Mouse (Mus musculus) C2C12 (cell line): ENCODE results near the gene Ak8. TPM values are rescaled to one million over a fixed set of nuclear protein-coding genes. Genes with fewer than 3 reads are reported as not detected.

Experiments used
- H3K27me3 ChIP-seq: one replicate; pipeline ENCODE4 v1.6.1; 2011; ENCODE audit not compliant: control insufficient read depth, insufficient read depth, insufficient read length
- H3K36me3 ChIP-seq: one replicate; pipeline ENCODE4 v1.6.1; 2011; ENCODE audit not compliant: control insufficient read depth, insufficient read depth
- H3K4me3 ChIP-seq: one replicate; pipeline ENCODE4 v1.5.1; 2011; ENCODE audit warnings: mild to moderate bottlenecking, control low read depth; ENCODE audit not compliant: poor library complexity, insufficient read depth, severe bottlenecking
- H3K79me2 ChIP-seq: one replicate; pipeline ENCODE4 v1.6.1; 2011; ENCODE audit not compliant: control insufficient read depth, insufficient read depth
- H3K79me3 ChIP-seq: one replicate; pipeline ENCODE4 v1.6.1; 2011; ENCODE audit warnings: low read depth, control low read depth
- H3ac ChIP-seq: one replicate; pipeline ENCODE3; 2011; ENCODE audit warnings: low read depth; ENCODE audit not compliant: control insufficient read depth, insufficient read length
- CEBPB ChIP-seq: IDR thresholded peaks from one replicate; pipeline ENCODE4 v1.6.1; 2011; ENCODE audit warnings: low read depth, mild to moderate bottlenecking, control low read depth, moderate library complexity
- CTCF ChIP-seq: IDR thresholded peaks from one replicate; pipeline ENCODE4 v1.5.1; 2011; ENCODE audit not compliant: control insufficient read depth, insufficient read depth, insufficient read length
- FOSL1 ChIP-seq: IDR thresholded peaks from one replicate; pipeline ENCODE4 v1.8.0; 2011; ENCODE audit warnings: mild to moderate bottlenecking, low read length; ENCODE audit not compliant: poor library complexity, insufficient read depth, severe bottlenecking
- MAX ChIP-seq: IDR thresholded peaks from one replicate; pipeline ENCODE4 v1.6.1; 2011; ENCODE audit warnings: mild to moderate bottlenecking, control low read depth
- MYOD1 ChIP-seq: IDR thresholded peaks from one replicate; pipeline ENCODE4 v1.6.1; 2011; ENCODE audit warnings: low read depth; ENCODE audit not compliant: control insufficient read depth, insufficient read length
- MYOG ChIP-seq: IDR thresholded peaks from one replicate; pipeline ENCODE4 v1.6.1; 2011; ENCODE audit not compliant: control insufficient read depth, insufficient read length; ENCODE audit errors: extremely low read depth
- USF1 ChIP-seq: IDR thresholded peaks from one replicate; pipeline ENCODE4 v1.6.1; 2011; ENCODE audit warnings: low read depth, mild to moderate bottlenecking, control low read depth, moderate library complexity
- polyA plus RNA-seq: library from polyadenylated mRNA; unstranded; fragments of >200 nt; fragmentation: generic; extraction: Trizol; gene quantifications from one replicate; pipeline ENCODE4 v1.2.1, GENCODE M21; 2012; ENCODE audit warnings: missing spikeins

Gene Ak8
- polyA plus RNA-seq, 1 experiment: 0.04 TPM

DNA sequence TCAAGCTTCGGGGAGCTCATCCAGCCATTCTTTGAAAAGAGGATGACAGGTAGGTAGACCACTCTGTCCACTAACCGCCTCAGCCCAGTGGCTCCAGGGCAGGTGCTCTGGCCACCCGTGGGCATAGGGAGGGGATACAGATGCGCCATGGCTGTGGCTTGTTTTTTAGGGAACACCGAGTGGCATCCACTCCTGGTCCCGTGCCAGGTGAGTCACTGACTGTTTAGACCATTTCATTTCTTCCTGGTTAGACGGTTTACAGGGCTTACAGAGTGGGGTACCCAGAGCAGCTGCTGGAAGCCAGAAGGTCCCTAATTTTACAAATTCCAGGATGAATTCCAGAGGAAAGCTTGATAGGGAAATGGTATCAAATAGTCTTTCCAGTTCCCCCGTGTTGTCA is 42.7 kb downstream of the Ak8 start:
- H3K79me3 ChIP-seq: no peaks in the 10 kb centered on the region
- H3K27me3 ChIP-seq: peaks cover 82% of the 10 kb centered on the region
- no peaks in the 10 kb centered on the region for H3K79me2 ChIP-seq
- H3K4me3 ChIP-seq: no peak overlapping the region
- H3ac ChIP-seq: no peak overlapping the region
- no peak for TF ChIP-seq USF1
- TF ChIP-seq MAX: no peak
- TF ChIP-seq MYOG: no peak
- no peak for TF ChIP-seq CTCF
- TF ChIP-seq MYOD1: no peak
- TF ChIP-seq CEBPB: no peak
- TF ChIP-seq FOSL1: no peak
- H3K36me3 ChIP-seq: no peaks in the 10 kb centered on the region

DNA sequence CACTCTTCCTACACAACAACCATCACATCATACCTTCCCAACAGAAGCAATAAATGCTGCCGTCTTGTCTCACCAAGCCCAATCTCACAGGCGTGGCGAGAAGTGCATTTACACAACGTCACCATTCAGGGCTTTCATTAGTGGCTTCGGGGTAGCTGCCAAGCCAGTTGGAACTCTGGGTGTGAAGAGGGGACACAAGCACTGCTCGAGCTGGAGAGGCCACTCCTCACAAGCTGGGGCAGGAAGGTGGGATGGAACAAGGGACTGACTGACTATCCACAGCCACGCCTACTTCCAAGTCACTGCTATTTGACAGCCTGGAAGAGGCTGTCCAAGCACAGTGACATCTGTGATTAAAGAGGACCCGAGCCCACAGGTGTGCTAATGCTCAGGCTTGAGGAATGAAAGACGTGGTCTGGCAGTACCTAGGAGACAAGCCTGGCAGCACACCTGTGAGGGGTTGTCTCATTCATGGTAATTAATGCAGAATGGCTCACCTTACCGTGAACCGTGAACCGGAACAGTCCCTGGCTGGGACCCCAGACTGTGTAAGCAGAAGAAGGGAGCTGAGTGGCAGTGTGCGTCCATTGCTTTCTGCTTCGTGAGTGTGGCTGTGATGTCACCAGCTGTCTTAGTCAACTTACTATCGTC is 46.8 kb downstream of the Ak8 start:
- H3K27me3 ChIP-seq: peaks cover 78% of the 10 kb centered on the region
- TF ChIP-seq MYOG: no peak
- TF ChIP-seq MAX: no peak
- no peak for TF ChIP-seq CTCF
- TF ChIP-seq MYOD1: no peak
- TF ChIP-seq CEBPB: no peak
- no peak for TF ChIP-seq FOSL1
- TF ChIP-seq USF1: no peak
- H3K79me3 ChIP-seq: no peaks in the 10 kb centered on the region
- no peak overlapping the region for H3K4me3 ChIP-seq
- no peak overlapping the region for H3ac ChIP-seq
- H3K79me2 ChIP-seq: no peaks in the 10 kb centered on the region
- no peaks in the 10 kb centered on the region for H3K36me3 ChIP-seq

DNA sequence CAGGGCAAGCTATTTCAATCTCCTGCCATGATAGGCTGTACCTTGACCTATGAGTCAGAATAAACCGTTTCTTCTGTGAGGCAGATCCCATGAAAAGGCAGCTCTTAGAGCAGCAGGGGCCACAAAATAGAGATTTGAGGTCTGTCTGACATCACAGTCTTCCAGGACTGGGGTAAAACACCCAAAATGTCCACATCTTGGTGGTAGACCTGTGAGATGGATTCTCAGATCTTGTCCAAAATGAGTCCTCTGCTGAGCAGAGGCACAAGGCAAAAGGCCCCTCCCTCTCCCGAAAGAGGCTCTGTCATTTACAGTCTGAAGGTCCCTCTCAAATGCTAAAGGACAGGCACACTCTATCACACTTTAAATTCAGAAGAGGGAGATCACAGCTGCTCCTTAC is 47.7 kb downstream of the Ak8 start:
- Histone ChIP-seq H3K27me3 (peaks cover 78% of the 10 kb centered on the region), H3ac (no peak overlapping the region), H3K4me3 (no peak overlapping the region), H3K36me3 (no peaks in the 10 kb centered on the region), H3K79me3 (no peaks in the 10 kb centered on the region), H3K79me2 (no peaks in the 10 kb centered on the region)
- TF ChIP-seq USF1 (no peak), FOSL1 (no peak)

DNA sequence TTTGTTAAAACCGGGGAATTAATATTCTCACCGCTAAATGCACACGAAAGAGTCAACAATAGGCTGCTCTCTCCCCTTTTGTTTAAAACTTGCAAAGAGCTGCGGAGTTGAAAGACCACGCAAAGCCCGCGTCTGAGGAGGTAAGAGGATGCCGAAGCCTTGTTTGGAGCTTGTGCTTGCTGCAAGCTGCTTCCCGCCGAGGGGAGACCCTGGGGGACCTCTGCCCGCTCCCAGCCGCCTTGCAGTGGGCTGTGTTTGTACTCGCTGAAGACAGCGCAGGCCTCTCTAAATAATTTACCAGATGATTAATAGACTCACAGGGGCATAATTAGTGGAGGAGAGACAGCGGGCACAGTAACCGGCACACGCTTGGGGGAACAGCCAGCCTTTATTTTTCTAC is 51.2 kb downstream of the Ak8 start:
- peaks cover 72% of the 10 kb centered on the region for H3K27me3 ChIP-seq
- no peaks in the 10 kb centered on the region for H3K36me3 ChIP-seq
- no peaks in the 10 kb centered on the region for H3K79me3 ChIP-seq
- H3ac ChIP-seq: no peak overlapping the region
- TF ChIP-seq MAX: no peak
- TF ChIP-seq USF1: no peak
- TF ChIP-seq FOSL1: no peak
- no peak for TF ChIP-seq MYOG
- no peak for TF ChIP-seq CTCF
- TF ChIP-seq MYOD1: no peak
- TF ChIP-seq CEBPB: no peak
- no peaks in the 10 kb centered on the region for H3K79me2 ChIP-seq
- no peak overlapping the region for H3K4me3 ChIP-seq

DNA sequence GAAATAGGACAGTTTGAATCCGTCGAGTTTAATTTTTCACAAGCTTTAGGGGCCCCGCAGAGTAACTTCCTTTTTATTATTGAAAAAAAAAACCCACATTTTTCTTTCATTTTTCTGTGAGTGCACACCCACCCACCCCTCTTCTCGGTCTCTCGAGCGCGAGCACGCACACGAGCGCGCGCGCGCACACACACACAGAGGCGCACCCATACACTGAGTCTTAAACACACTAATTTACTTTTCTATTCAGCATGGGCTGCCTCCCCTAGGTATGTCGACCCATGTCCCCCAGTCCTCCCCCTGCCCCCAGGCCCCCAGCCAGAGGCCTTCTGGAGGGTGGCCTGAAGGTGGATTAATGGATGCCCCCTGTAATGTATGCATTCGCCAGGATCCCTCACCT is 51.7 kb downstream of the Ak8 start:
- Histone ChIP-seq H3K79me2 (no peaks in the 10 kb centered on the region), H3K4me3 (no peak overlapping the region), H3ac (no peak overlapping the region), H3K79me3 (no peaks in the 10 kb centered on the region), H3K27me3 (peaks cover 71% of the 10 kb centered on the region), H3K36me3 (no peaks in the 10 kb centered on the region)
- TF ChIP-seq USF1: no peak
- no peak for TF ChIP-seq CEBPB
- TF ChIP-seq FOSL1: no peak
- TF ChIP-seq MYOD1: no peak
- TF ChIP-seq MYOG: no peak
- no peak for TF ChIP-seq CTCF
- TF ChIP-seq MAX: no peak

DNA sequence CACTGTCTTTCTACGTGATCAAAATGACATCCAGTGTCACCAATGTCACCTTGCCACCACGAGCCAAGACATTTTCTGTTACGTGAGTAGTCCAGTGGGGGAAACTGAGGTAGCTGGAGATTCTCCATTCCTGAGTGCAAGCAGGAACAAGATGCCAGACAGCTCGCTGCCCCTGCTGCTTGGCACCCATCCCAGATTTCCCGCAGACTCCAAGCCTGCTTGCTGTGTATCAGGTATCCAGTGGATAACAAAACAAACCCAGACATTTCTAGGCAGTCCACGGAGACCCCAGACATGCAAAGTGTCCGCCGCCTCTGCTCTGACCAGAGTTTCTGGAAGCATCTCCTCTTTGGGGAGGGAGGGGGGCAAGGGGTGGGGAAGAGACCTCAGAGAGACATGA is 52.4 kb downstream of the Ak8 start:
- no peak for TF ChIP-seq USF1
- TF ChIP-seq MYOG: no peak
- TF ChIP-seq CTCF: no peak
- no peak for TF ChIP-seq CEBPB
- no peak for TF ChIP-seq FOSL1
- TF ChIP-seq MAX: no peak
- no peak for TF ChIP-seq MYOD1
- H3K27me3 ChIP-seq: peaks cover 72% of the 10 kb centered on the region
- H3ac ChIP-seq: no peak overlapping the region
- no peaks in the 10 kb centered on the region for H3K36me3 ChIP-seq
- H3K79me2 ChIP-seq: no peaks in the 10 kb centered on the region
- no peaks in the 10 kb centered on the region for H3K79me3 ChIP-seq
- no peak overlapping the region for H3K4me3 ChIP-seq
